Mouse (Mus musculus): ENCODE data around the gene Mast4. TPM values are rescaled to one million over a fixed set of nuclear protein-coding genes. Genes with fewer than 3 reads are reported as not detected.

The Mast4 gene
- polyA plus RNA-seq, 1 experiment from 2014 or later: 21.5 TPM

GRCm38 (mm10) chr13:102991196-102991595 is 343.1 kb downstream of the Mast4 start:
- Histone ChIP-seq H3K4me1 (no peaks in the 10 kb centered on the region), H3K4me3 (no peak overlapping the region), H3K9me3 (replicated peaks) (no peaks in the 10 kb centered on the region), H3K36me3 (no peaks in the 10 kb centered on the region), H3K27ac (no peak overlapping the region), H3K27me3 (ENCODE audit: low read depth, poor library complexity, severe bottlenecking) (no peaks in the 10 kb centered on the region)
- WGBS: 91% methylated on average over 7 of the region's 7 CpGs
- no peak for DNase-seq (ENCODE audit: low spot score)

GRCm38 (mm10) chr13:102990085-102990484 is 344.2 kb downstream of the Mast4 start:
- Histone ChIP-seq H3K36me3 (no peaks in the 10 kb centered on the region), H3K9me3 (replicated peaks) (no peaks in the 10 kb centered on the region), H3K4me1 (no peaks in the 10 kb centered on the region), H3K27me3 (ENCODE audit: low read depth, poor library complexity, severe bottlenecking) (no peaks in the 10 kb centered on the region), H3K27ac (no peak overlapping the region), H3K4me3 (no peak overlapping the region)
- WGBS: 98% methylated on average over 1 of the region's 1 CpGs
- DNase-seq (ENCODE audit: low spot score): no peak

- WGBS: 77% methylated on average over 11 of the region's 11 CpGs
- Histone ChIP-seq H3K36me3 (no peaks in the 10 kb centered on the region), H3K27me3 (ENCODE audit: low read depth, poor library complexity, severe bottlenecking) (no peaks in the 10 kb centered on the region), H3K4me3 (no peak overlapping the region), H3K27ac (no peak overlapping the region), H3K4me1 (no peaks in the 10 kb centered on the region), H3K9me3 (replicated peaks) (no peaks in the 10 kb centered on the region)
- no peak for DNase-seq (ENCODE audit: low spot score)
Measured at GRCm38 (mm10) chr13:102989616-102990015, 344.7 kb downstream of the Mast4 start.

- WGBS: 88% methylated on average over 4 of the region's 4 CpGs
- Histone ChIP-seq H3K36me3 (no peaks in the 10 kb centered on the region), H3K27ac (no peak overlapping the region), H3K27me3 (ENCODE audit: low read depth, poor library complexity, severe bottlenecking) (no peaks in the 10 kb centered on the region), H3K4me1 (no peaks in the 10 kb centered on the region), H3K4me3 (no peak overlapping the region), H3K9me3 (replicated peaks) (no peaks in the 10 kb centered on the region)
- no peak for DNase-seq (ENCODE audit: low spot score)
Measured at GRCm38 (mm10) chr13:102988976-102989375, 345.3 kb downstream of the Mast4 start.

GRCm38 (mm10) chr13:102988251-102988895 is 345.9 kb downstream of the Mast4 start:
- no peak for DNase-seq (ENCODE audit: low spot score)
- no peaks in the 10 kb centered on the region for H3K9me3 ChIP-seq (replicated peaks)
- no peaks in the 10 kb centered on the region for H3K4me1 ChIP-seq
- no peak overlapping the region for H3K4me3 ChIP-seq
- 64% methylated on average over 11 of the region's 11 CpGs for WGBS
- H3K27me3 ChIP-seq (ENCODE audit: low read depth, poor library complexity, severe bottlenecking): no peaks in the 10 kb centered on the region
- no peak overlapping the region for H3K27ac ChIP-seq
- no peaks in the 10 kb centered on the region for H3K36me3 ChIP-seq

GRCm38 (mm10) chr13:102984550-102984949 is 349.7 kb downstream of the Mast4 start:
- 94% methylated on average over 4 of the region's 4 CpGs for WGBS
- DNase-seq (ENCODE audit: low spot score): no peak
- Histone ChIP-seq H3K27ac (no peak overlapping the region), H3K36me3 (no peaks in the 10 kb centered on the region), H3K9me3 (replicated peaks) (no peaks in the 10 kb centered on the region), H3K4me1 (no peaks in the 10 kb centered on the region), H3K4me3 (no peak overlapping the region), H3K27me3 (ENCODE audit: low read depth, poor library complexity, severe bottlenecking) (no peaks in the 10 kb centered on the region)

GRCm38 (mm10) chr13:102973853-102974252 is 360.4 kb downstream of the Mast4 start:
- Histone ChIP-seq H3K36me3 (no peaks in the 10 kb centered on the region), H3K4me3 (no peak overlapping the region), H3K4me1 (no peaks in the 10 kb centered on the region), H3K9me3 (replicated peaks) (no peaks in the 10 kb centered on the region), H3K27me3 (ENCODE audit: low read depth, poor library complexity, severe bottlenecking) (no peaks in the 10 kb centered on the region), H3K27ac (no peak overlapping the region)
- DNase-seq (ENCODE audit: low spot score): no peak
- WGBS: 83% methylated on average over 5 of the region's 5 CpGs

- H3K4me1 ChIP-seq: peaks cover under 1% of the 10 kb centered on the region; the same call in 1 of the 2 replicates
- WGBS: 94% methylated on average over 6 of the region's 6 CpGs
- H3K27ac ChIP-seq: no peak overlapping the region
- no peaks in the 10 kb centered on the region for H3K9me3 ChIP-seq (replicated peaks)
- H3K27me3 ChIP-seq (ENCODE audit: low read depth, poor library complexity, severe bottlenecking): peaks cover 6% of the 10 kb centered on the region
- DNase-seq (ENCODE audit: low spot score): no peak
- no peak overlapping the region for H3K4me3 ChIP-seq
- H3K36me3 ChIP-seq: no peaks in the 10 kb centered on the region
Measured at GRCm38 (mm10) chr13:102963471-102963870, 370.8 kb downstream of the Mast4 start.

- H3K27me3 ChIP-seq (ENCODE audit: low read depth, poor library complexity, severe bottlenecking): peaks cover 6% of the 10 kb centered on the region
- no peak overlapping the region for H3K27ac ChIP-seq
- H3K4me3 ChIP-seq: peak overlapping the region; percentile 37
- H3K9me3 ChIP-seq (replicated peaks): no peaks in the 10 kb centered on the region
- peaks cover 7% of the 10 kb centered on the region; the same call in 1 of the 2 replicates for H3K4me1 ChIP-seq
- H3K36me3 ChIP-seq: no peaks in the 10 kb centered on the region
- DNase-seq (ENCODE audit: low spot score): no peak
- WGBS: 54% methylated on average over 19 of the region's 19 CpGs
Measured at GRCm38 (mm10) chr13:102958273-102959270, 375.7 kb downstream of the Mast4 start.

- 9% methylated on average over 15 of the region's 15 CpGs for WGBS
Measured at GRCm38 (mm10) chr13:102957508-102958272, 376.6 kb downstream of the Mast4 start.

GRCm38 (mm10) chr13:102955506-102955905 is 378.8 kb downstream of the Mast4 start:
- Histone ChIP-seq H3K4me3 (no peak overlapping the region), H3K27ac (no peak overlapping the region), H3K9me3 (replicated peaks) (no peaks in the 10 kb centered on the region), H3K4me1 (peaks cover 7% of the 10 kb centered on the region; the same call in 1 of the 2 replicates), H3K36me3 (no peaks in the 10 kb centered on the region), H3K27me3 (ENCODE audit: low read depth, poor library complexity, severe bottlenecking) (peaks cover 6% of the 10 kb centered on the region)
- 81% methylated on average over 2 of the region's 2 CpGs for WGBS
- DNase-seq (ENCODE audit: low spot score): no peak

More at GRCm38 (mm10) chr13:102957508-102958272, 376.6 kb downstream of the Mast4 start:
- peaks cover 7% of the 10 kb centered on the region; the same call in 1 of the 2 replicates for H3K4me1 ChIP-seq
- H3K9me3 ChIP-seq (replicated peaks): no peaks in the 10 kb centered on the region
- DNase-seq (ENCODE audit: low spot score): peak; percentile 37
- no peaks in the 10 kb centered on the region for H3K36me3 ChIP-seq
- no peak overlapping the region for H3K27ac ChIP-seq
- H3K27me3 ChIP-seq (ENCODE audit: low read depth, poor library complexity, severe bottlenecking): peaks cover 6% of the 10 kb centered on the region
- H3K4me3 ChIP-seq: peak overlapping the region; percentile 37

GRCm38 (mm10) chr13:102949756-102950155 is 384.5 kb downstream of the Mast4 start:
- DNase-seq (ENCODE audit: low spot score): no peak
- Histone ChIP-seq H3K4me3 (no peak overlapping the region), H3K27ac (no peak overlapping the region), H3K36me3 (no peaks in the 10 kb centered on the region), H3K27me3 (ENCODE audit: low read depth, poor library complexity, severe bottlenecking) (no peaks in the 10 kb centered on the region), H3K9me3 (replicated peaks) (no peaks in the 10 kb centered on the region), H3K4me1 (no peaks in the 10 kb centered on the region)
- 91% methylated on average over 7 of the region's 7 CpGs for WGBS

Measured in limb, embryonic 10.5 days (tissue).